Mouse (Mus musculus): ENCODE results near the gene Nlrp1b. TPM values are rescaled to one million over a fixed set of nuclear protein-coding genes. Genes with fewer than 3 reads are reported as not detected.

Gene Nlrp1b
- total RNA-seq (2017) = 1.6 and 5.5 TPM in 2 replicates

DNA sequence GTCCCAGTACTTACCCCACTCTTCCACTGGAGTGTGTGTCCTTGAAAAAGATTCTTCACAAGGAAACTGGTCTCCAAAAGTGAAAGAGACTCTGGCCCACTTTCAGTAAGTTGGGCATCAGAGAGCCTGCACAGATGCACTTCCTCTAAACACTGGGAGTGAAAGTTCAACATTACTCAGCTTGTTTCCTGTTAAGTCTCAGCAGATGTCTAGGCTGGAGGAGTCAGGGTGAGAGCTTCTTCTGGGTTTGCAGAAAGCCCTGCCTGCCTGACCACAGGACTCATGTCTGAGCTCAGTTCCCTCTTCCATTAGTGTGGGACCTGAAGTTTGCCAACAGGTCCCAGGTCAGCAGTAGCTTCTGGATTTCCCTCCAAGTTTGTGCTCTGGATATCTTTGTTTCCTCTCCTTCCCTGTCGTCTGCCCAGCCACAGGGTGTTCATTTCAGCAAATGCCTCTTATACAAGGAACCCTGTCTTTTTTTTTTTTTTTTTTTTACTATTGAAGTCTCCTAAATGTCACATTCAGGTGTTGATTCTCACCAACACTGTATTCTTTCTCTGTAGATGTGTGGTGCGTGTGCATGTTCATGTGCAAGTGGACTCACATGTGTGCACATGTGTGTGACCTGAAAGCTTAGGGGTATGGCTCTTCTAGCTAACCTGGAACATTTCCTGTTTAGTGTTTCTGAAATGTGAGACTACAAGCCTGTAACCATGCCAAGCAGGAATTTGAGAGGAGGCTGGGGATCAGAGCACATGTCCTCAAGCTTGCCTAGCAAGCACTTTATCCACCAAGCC, at the start of gene Nlrp1b:
Gene Nlrp1b, minus strand, starts transcription at position 50 of the 797 bp plus-strand sequence.
- ATAC-seq (replicated peaks in 1 of 2; ENCODE audit: insufficient read depth in 1 of 2, low FRiP score in 2 of 2, low TSS enrichment in 1 of 2, low read depth in 1 of 2, poor library complexity in 2 of 2, severe bottlenecking in 2 of 2) = peak; percentile 96 to 97

DNA sequence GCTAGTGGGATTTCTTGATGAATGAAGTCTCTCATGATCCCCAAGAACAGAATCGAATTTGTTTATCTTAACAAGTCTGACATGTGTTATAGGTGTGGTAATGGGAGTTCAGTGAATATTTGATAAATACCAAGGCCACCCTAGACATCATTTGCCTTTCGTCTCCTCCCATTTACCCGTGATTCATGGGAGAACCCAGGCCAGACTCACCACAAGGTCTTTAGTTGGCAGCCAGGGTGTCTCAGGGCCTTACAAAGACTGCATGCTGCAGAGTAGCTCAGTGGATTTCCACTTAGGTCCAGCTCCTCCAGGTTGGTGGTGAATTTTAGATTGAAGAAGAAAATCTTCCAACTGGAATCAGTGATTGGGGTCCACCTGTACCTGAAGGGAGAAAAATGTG, 30.5 kb upstream of the Nlrp1b start:
- no peak for ATAC-seq (replicated peaks in 1 of 2; ENCODE audit: insufficient read depth in 1 of 2, low FRiP score in 2 of 2, low TSS enrichment in 1 of 2, low read depth in 1 of 2, poor library complexity in 2 of 2, severe bottlenecking in 2 of 2)

- peak; percentile 95 to 98 for ATAC-seq (replicated peaks in 1 of 2; ENCODE audit: insufficient read depth in 1 of 2, low FRiP score in 2 of 2, low TSS enrichment in 1 of 2, low read depth in 1 of 2, poor library complexity in 2 of 2, severe bottlenecking in 2 of 2)
Measured at GRCm38 (mm10) chr11:71251333-71251732, 20.8 kb upstream of the Nlrp1b start.

- ATAC-seq (replicated peaks in 1 of 2; ENCODE audit: insufficient read depth in 1 of 2, low FRiP score in 2 of 2, low TSS enrichment in 1 of 2, low read depth in 1 of 2, poor library complexity in 2 of 2, severe bottlenecking in 2 of 2) = peak in 1 of 2 experiments; percentile 62; a peak in 1 of 4 replicates
Measured at GRCm38 (mm10) chr11:71224614-71225013, 5.9 kb downstream of the Nlrp1b start.

- ATAC-seq (replicated peaks in 1 of 2; ENCODE audit: insufficient read depth in 1 of 2, low FRiP score in 2 of 2, low TSS enrichment in 1 of 2, low read depth in 1 of 2, poor library complexity in 2 of 2, severe bottlenecking in 2 of 2) = peak in 1 of 2 experiments; percentile 39; a peak in 2 of 4 replicates
Measured at GRCm38 (mm10) chr11:71202703-71203102, 27.8 kb downstream of the Nlrp1b start.

DNA sequence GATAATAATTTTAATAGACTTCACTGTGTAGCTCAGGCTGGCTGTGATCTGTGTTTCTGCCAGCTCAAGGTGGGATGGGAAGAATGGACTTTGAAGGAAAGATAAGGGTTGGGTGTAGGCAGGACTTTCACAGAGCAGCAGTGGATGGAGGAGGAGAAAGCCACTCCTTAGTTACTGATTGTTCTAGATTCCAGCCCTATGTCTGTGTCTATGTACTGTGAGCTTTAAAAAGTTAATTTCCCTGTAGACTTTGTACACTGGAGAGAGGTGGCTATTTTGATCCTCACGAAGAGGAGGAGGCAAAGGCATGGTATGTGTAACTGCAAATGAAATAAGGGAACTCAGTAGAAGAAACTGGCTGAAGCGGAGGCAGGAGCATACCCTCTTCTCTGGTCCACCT, 31.2 kb downstream of the Nlrp1b start:
- no peak for ATAC-seq (replicated peaks in 1 of 2; ENCODE audit: insufficient read depth in 1 of 2, low FRiP score in 2 of 2, low TSS enrichment in 1 of 2, low read depth in 1 of 2, poor library complexity in 2 of 2, severe bottlenecking in 2 of 2)

DNA sequence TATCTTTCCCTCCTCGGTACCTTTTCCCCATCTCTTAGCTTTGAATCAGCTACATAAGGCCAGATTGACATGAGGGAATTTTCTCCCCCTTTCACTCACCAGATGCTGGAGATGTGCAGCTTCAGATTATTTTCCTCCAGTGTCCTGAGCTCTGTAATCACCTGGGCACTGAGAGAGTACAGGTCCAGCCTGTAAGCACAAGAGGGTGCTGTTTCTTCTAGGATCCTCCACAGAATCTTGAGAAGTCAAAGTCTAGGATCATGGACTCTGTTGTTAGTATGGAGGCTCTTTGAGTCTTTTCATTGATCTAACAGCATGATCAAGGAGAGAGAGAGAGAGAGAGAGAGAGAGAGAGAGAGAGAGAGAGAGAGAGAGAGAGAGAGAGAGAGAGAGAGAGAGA, 60.9 kb downstream of the Nlrp1b start:
- no peak for ATAC-seq (replicated peaks in 1 of 2; ENCODE audit: insufficient read depth in 1 of 2, low FRiP score in 2 of 2, low TSS enrichment in 1 of 2, low read depth in 1 of 2, poor library complexity in 2 of 2, severe bottlenecking in 2 of 2)

- peak in 1 of 2 experiments; percentile 69; a peak in 2 of 4 replicates for ATAC-seq (replicated peaks in 1 of 2; ENCODE audit: insufficient read depth in 1 of 2, low FRiP score in 2 of 2, low TSS enrichment in 1 of 2, low read depth in 1 of 2, poor library complexity in 2 of 2, severe bottlenecking in 2 of 2)
Measured at GRCm38 (mm10) chr11:71164139-71164538, 66.4 kb downstream of the Nlrp1b start.

DNA sequence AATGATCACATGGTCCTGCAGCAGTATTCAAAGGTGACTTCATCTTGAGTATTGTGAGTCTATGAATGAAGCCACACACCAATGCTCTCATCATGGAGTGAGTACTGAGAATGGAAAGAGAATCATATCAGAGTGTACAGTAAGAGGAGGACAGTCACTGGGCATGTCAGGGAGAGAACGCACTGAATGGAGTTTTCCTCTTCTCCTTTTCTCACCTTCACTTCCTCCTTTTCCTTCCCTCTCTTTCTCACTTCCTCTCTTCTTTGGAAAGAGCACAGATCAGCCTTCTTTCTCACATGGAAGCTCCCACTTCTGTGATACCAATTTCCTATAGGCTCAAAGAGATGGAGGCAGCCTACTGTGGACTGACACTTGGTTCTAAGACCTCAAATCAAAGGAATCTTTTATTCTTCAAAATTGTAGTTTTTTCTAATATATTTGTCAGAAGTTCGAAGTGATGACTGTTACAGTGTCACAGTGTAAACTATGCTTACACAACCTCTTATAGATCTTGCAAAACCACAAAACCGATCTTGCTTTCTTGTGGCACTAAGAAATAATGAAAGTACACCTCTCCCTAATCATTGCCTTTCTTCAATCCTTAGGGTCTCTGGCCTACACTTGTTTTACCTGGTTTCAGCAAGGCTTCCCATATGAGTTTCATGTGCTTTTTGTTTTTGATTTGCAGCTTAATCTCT, 70.9 kb downstream of the Nlrp1b start:
- ATAC-seq (replicated peaks in 1 of 2; ENCODE audit: insufficient read depth in 1 of 2, low FRiP score in 2 of 2, low TSS enrichment in 1 of 2, low read depth in 1 of 2, poor library complexity in 2 of 2, severe bottlenecking in 2 of 2) = peak in 1 of 2 experiments; percentile 25; a peak in 1 of 4 replicates

- ATAC-seq (replicated peaks in 1 of 2; ENCODE audit: insufficient read depth in 1 of 2, low FRiP score in 2 of 2, low TSS enrichment in 1 of 2, low read depth in 1 of 2, poor library complexity in 2 of 2, severe bottlenecking in 2 of 2) = no peak
Measured at GRCm38 (mm10) chr11:71155272-71155671, 75.3 kb downstream of the Nlrp1b start.

GRCm38 (mm10) chr11:71144661-71145060, 85.9 kb downstream of the Nlrp1b start, which contains the start of gene Nlrp1a:
Gene Nlrp1a (minus strand): TSS chr11:71144704.
- ATAC-seq (replicated peaks in 1 of 2; ENCODE audit: insufficient read depth in 1 of 2, low FRiP score in 2 of 2, low TSS enrichment in 1 of 2, low read depth in 1 of 2, poor library complexity in 2 of 2, severe bottlenecking in 2 of 2) = peak; percentile 96 to 98

DNA sequence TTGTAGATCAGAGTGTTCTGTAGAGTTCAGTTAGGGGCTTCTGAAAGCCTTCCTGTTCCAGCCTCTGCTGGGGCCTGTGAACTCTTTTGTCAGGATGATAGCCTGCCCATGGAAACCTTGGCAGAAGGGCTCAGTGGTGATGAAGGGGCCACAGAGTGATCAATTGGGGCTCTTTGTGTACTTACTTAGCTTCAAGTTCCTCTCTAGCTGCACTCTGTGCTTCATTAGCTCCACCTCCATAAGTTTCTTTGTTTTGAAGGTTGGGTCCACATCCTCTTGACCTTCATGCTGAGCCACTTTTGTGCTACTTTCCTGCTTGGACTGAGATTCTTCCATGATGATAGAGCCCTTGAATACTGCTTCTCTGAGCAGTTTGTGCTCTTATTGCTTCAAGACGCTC, 88.5 kb downstream of the Nlrp1b start:
- ATAC-seq (replicated peaks in 1 of 2; ENCODE audit: insufficient read depth in 1 of 2, low FRiP score in 2 of 2, low TSS enrichment in 1 of 2, low read depth in 1 of 2, poor library complexity in 2 of 2, severe bottlenecking in 2 of 2) = no peak

- ATAC-seq (replicated peaks in 1 of 2; ENCODE audit: insufficient read depth in 1 of 2, low FRiP score in 2 of 2, low TSS enrichment in 1 of 2, low read depth in 1 of 2, poor library complexity in 2 of 2, severe bottlenecking in 2 of 2) = no peak; a peak in 1 of 4 replicates
Measured at GRCm38 (mm10) chr11:71107128-71107527, 123.4 kb downstream of the Nlrp1b start.

DNA sequence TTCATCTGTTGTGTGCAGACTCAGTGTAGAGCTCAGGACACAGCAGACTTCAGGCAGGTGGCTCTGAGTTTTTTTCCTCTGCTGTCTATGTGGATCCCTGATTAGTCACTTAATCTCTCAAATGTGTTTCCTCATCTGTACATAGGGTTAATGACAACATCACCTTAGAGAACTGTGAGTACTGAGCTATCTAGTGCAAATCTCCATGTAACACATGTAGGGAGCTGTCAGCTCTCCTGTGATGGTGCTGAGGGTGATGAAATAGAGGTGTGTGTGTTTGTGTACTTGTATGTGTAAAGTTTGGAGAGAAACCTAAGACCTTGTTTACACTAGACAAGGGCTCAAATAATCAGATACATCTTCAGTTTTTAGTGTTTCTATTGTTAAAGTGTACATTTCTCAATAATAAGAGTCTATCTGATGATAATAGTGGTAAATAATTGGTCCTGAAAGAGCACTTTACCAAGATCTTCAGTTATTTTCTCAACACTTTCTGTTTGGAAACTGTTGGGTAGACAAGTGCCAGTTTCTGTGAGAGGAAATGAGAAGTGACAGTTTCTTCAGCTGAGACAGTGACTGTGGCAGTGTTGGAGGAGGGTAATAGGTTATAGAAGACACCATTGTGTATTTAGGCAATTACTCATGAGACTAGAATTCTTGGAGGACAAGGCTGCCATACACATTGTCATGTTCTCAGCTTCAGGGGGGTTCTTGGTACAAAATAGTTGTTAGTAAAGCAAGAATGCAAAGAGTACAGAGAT, 124.1 kb downstream of the Nlrp1b start:
- ATAC-seq (replicated peaks in 1 of 2; ENCODE audit: insufficient read depth in 1 of 2, low FRiP score in 2 of 2, low TSS enrichment in 1 of 2, low read depth in 1 of 2, poor library complexity in 2 of 2, severe bottlenecking in 2 of 2) = peak in 1 of 2 experiments; percentile 29; a peak in 1 of 4 replicates

DNA sequence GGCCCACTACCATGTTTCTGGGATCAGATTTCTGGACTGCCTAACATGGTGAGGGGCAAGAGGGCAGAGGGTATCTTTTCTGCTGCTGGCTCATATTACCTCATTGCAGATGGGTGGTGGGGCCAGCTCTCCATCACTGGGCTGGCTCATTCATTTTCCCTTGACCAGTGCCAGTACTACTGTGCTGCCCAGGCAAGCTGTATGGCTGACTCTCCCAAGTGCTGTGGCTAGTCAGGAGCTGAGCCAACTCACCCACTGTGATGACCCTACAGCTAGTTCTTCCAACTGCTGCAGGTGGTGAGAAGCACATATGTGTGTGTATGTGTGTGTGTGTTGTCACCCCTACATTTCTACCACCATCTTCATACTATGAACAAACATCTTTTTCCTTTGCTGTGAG, 126.6 kb downstream of the Nlrp1b start:
- no peak for ATAC-seq (replicated peaks in 1 of 2; ENCODE audit: insufficient read depth in 1 of 2, low FRiP score in 2 of 2, low TSS enrichment in 1 of 2, low read depth in 1 of 2, poor library complexity in 2 of 2, severe bottlenecking in 2 of 2)
